Mouse (Mus musculus): Measurements from ENCODE around the gene Apol10a. TPM values are rescaled to one million over a fixed set of nuclear protein-coding genes. Genes with fewer than 3 reads are reported as not detected.
"Not testable (repeated sequence)": the region's sequence is repeated elsewhere in the genome, so short reads cannot be mapped to it uniquely, and the experiment has no call there.

Apol10a gene
- not detected in 2 replicates for polyA plus RNA-seq (2012)

DNA sequence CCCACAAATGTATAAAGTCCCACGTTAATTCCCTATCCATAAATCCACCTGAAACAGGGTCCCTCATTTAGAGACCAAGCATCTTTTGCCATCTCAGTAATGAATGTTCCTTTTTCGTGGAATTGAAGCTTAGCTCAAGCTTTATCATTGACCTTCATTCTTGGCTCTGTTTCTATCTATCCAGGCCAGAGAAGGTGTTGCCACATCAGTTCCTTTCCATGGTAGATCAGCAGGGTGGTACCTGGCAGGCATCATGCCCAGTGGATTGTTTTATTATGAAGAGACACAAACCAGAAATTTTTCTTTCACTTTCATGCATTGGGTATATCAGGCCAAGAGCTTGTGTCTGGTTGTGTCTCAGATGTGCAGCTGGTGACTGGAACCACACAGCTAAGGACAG is at the start of gene Apol10a:
Gene Apol10a, plus strand, starts transcription at position 355 of the 400 bp plus-strand sequence.
- not testable (repeated sequence) for TF ChIP-seq GATA1 (IDR thresholded peaks at IDR 0.05; ENCODE audit: low read length)

DNA sequence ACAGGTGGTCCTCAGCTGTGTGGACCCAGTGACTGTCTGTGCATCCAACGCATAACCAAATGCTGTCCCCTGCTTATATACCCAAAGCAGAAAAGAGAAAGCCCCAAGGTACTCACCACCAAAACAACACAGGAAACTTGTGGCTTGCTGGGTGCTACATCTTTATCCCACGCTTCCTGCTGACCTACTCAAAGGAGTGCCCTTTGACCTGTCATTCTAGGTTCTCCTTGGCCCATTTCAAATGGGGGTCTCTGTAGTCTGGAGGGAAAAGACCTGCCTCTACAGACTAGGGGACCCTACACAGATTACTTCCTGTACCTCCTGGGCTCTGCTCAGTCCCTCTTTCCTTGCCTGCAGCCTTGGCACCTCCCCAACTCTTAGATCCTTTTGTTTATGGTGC is 29.5 kb upstream of the Apol10a start, which contains the start of gene Apol7b:
Gene Apol7b, minus strand, starts transcription at position 101 of the 400 bp plus-strand sequence.
- TF ChIP-seq GATA1 (IDR thresholded peaks at IDR 0.05; ENCODE audit: low read length) = not testable (repeated sequence)

DNA sequence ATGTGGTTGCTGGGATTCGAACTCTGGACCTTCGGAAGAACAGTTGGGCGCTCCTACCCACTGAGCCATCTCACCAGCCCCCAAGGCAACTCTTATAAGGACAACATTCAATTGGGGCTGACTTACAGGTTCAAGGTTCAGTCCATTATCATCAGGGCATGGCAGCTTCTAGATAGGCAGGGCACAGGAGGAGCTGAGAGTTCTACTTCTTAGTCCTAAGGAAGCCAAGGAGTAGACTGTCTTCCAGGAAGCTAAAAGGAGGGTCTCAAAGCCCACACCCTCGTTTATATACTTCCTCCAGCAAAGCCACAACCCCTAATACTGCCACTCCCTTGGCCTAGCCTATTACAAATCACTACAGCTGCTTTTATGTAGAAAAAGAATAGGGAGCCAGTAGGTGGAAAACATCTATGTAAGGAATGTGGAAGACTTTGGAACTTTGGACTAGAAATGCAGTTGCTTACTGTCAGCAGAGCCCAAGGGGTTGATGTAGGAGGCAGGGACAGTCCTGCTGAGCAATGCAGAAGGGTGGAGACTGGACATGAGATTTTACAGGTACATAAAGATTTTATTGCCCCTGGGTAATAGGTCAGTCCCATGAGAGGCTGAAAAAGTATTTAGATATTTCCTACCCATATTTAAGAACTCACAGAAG is 5.4 kb downstream of the Apol10a start:
- no peak for TF ChIP-seq GATA1 (IDR thresholded peaks at IDR 0.05; ENCODE audit: low read length)

DNA sequence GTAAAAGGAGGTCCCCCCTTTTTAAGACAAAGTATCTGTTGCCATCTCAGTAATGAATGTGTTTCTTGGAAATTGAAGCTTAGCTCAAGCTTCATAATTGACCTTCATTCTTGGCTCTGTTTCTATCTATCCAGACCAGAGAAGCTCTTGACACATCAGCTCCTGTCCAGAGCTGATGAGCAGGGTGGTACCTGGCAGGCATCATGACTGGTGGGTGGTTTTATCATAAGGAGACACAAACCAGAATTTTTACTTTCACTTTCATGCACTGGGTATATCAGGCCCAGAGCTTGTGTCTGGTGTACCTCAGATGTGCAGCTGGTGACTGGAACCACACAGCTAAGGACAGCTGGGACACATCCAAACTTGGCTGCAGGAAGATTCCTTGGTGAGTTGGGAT is 31.1 kb downstream of the Apol10a start, which contains the start of gene Apol11a:
Gene Apol11a, plus strand, starts transcription at position 306 of the 400 bp plus-strand sequence.
- not testable (repeated sequence) for TF ChIP-seq GATA1 (IDR thresholded peaks at IDR 0.05; ENCODE audit: low read length)

DNA sequence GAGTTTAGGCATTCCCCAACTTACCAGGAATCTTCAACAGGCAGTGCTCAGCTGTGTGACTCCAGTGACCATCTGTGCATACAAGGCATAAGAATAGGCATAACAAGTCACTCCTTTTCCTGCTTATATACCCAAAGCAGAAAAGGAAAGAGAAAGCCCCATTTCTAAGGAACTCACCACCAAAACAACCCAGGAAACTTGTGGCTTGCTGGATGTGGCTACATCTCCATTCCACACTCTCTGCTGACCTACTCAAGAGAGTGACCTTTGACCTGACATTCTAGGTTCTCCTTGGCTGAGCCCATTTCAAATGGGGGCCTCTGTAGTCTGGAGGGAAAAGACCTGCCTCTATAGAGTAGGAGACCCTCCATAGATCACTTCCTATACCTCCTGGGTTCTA is 56.4 kb downstream of the Apol10a start, which contains the start of gene Apol7c:
Gene Apol7c, minus strand, starts transcription at position 101 of the 400 bp plus-strand sequence.
- TF ChIP-seq GATA1 (IDR thresholded peaks at IDR 0.05; ENCODE audit: low read length) = no peak

Other genes starting within 250 kb of the Apol10a start
- 1.0 and 2.1 TPM in 2 replicates for gene Rbfox2, start 170.0 kb upstream of the Apol10a start, polyA plus RNA-seq (2012)
- not detected in 2 replicates for gene Apol7a, start 77.9 kb upstream of the Apol10a start, polyA plus RNA-seq (2012)
- not detected in 2 replicates for gene Apol9a, start 65.9 kb upstream of the Apol10a start, polyA plus RNA-seq (2012)
- gene Apol7b, start 29.6 kb upstream of the Apol10a start, polyA plus RNA-seq (2012) = not detected in 2 replicates
- not detected in 2 replicates for gene Apol11a, start 31.2 kb downstream of the Apol10a start, polyA plus RNA-seq (2012)
- gene Apol7c, start 56.3 kb downstream of the Apol10a start, polyA plus RNA-seq (2012) = not detected in 2 replicates
- not detected in 2 replicates for gene 1700025B11Rik, start 84.8 kb downstream of the Apol10a start, polyA plus RNA-seq (2012)
- not detected in 2 replicates for gene Apol10b, start 119.1 kb downstream of the Apol10a start, polyA plus RNA-seq (2012)
- gene Gm36245, start 122.2 kb downstream of the Apol10a start, polyA plus RNA-seq (2012) = not detected in 2 replicates
- gene Apol11b, start 166.2 kb downstream of the Apol10a start, polyA plus RNA-seq (2012) = not detected in 2 replicates
- gene Apol7e, start 221.8 kb downstream of the Apol10a start, polyA plus RNA-seq (2012) = not detected in 2 replicates

All from G1E-ER4 (cell line).